In the genomic region with DNA sequence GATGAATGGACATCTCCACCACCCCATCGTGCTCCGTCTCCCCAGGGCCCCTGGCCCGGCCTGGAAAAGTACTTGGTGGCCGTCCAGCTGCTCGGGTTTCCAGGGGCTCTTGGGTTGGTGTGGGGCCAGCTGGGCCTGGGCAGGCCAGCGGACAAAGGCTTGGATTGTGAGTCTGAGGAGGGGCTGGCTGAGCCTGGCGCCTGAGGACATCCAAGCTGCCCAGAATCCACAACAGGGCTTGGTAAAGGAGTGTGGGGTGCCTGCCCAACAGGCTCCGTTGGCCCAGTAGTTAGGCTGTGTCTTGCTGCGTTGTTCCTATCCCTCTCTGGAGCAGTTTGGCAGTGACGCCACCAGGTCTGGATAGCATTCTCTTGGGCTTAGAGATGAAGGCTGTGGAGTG, we compare ENCODE assay signal across 8 mouse cellular contexts. TPM values are rescaled to one million over a fixed set of nuclear protein-coding genes. Genes with fewer than 3 reads are reported as not detected.
A peak's percentile ranks its signal among the peaks of the same experiment; 100 is the strongest.
DNase-seq lines count a peak whose midpoint lies in the region; ATAC-seq lines count a peak whose summit lies in the region.

No protein-coding gene starts in this region.

- no peak overlapping the region for H3K4me3 ChIP-seq in heart, embryonic 14.5 days (ENCODE audit: control insufficient read depth in 1 of 2, insufficient read depth in 1 of 2, low read depth in 1 of 2, low read length in 2 of 2)
- H3K4me3 ChIP-seq in forebrain, embryonic 10.5 days: peak overlapping the region; percentile 28
- no peak overlapping the region for H3K4me3 ChIP-seq in midbrain, embryonic 16.5 days (ENCODE audit: low read depth, low read length)

- H3K4me2 ChIP-seq in heart, embryonic 14.5 days (ENCODE audit: low read length): peak overlapping the region; percentile 37; the same call in 1 of the 2 replicates
- H3K4me2 ChIP-seq in midbrain, embryonic 16.5 days (ENCODE audit: low read length): peak overlapping the region; percentile 5; the same call in 1 of the 2 replicates

- DNase-seq in heart, adult 9 months (ENCODE audit: low spot score in 2 of 2): no peak
- peak; percentile 34 for DNase-seq in forebrain, embryonic 10.5 days (ENCODE audit: extremely low spot score, low spot score)
- peak; percentile 87 to 91 for DNase-seq in layer of hippocampus, adult 8-10 months (ENCODE audit: low spot score in 2 of 2)
- DNase-seq in thymus, postnatal 10 days (ENCODE audit: low spot score in 2 of 2): no peak
- no peak for DNase-seq in adrenal gland, postnatal 4 days (ENCODE audit: low spot score in 2 of 2)
- DNase-seq in gastrocnemius, postnatal 4 days (ENCODE audit: low spot score in 2 of 2): no peak

- no peaks in the 10 kb centered on the region for H3K9me3 ChIP-seq in heart, embryonic 14.5 days (ENCODE audit: control insufficient read depth, low read length)
- no peaks in the 10 kb centered on the region for H3K9me3 ChIP-seq in forebrain, embryonic 10.5 days
- H3K9me3 ChIP-seq in midbrain, embryonic 16.5 days (replicated peaks; ENCODE audit: control insufficient read depth, low read length, poor library complexity, severe bottlenecking): no peaks in the 10 kb centered on the region

- WGBS in heart, embryonic 14.5 days: 5% methylated on average over 10 of the region's 10 CpGs
- WGBS in forebrain, embryonic 10.5 days: 4% methylated on average over 10 of the region's 10 CpGs
- 6% methylated on average over 10 of the region's 10 CpGs for WGBS in midbrain, embryonic 16.5 days

- H3K9ac ChIP-seq in heart, embryonic 14.5 days (ENCODE audit: low read length): no peak overlapping the region
- peak overlapping the region; percentile 31; the same call in 1 of the 2 replicates for H3K9ac ChIP-seq in midbrain, embryonic 16.5 days (ENCODE audit: low read depth, low read length)

- H3K4me1 ChIP-seq in heart, embryonic 14.5 days (ENCODE audit: control insufficient read depth in 2 of 2, insufficient read depth in 2 of 2, low read length in 2 of 2): peaks cover 3 to 4% of the 10 kb centered on the region in 2 experiments; a peak in 1 of 4 replicates
- H3K4me1 ChIP-seq in forebrain, embryonic 10.5 days: peaks cover 54% of the 10 kb centered on the region
- H3K4me1 ChIP-seq in midbrain, embryonic 16.5 days (ENCODE audit: control insufficient read depth, insufficient read depth, low read length): peaks cover 17% of the 10 kb centered on the region

- no peak for ATAC-seq in heart, embryonic 14.5 days (ENCODE audit: insufficient number of reproducible peaks, insufficient read depth, low FRiP score, low read depth)
- ATAC-seq in midbrain, embryonic 16.5 days: peak; percentile 59

- H3K36me3 ChIP-seq in heart, embryonic 14.5 days (ENCODE audit: control insufficient read depth, insufficient read depth, low read length): no peaks in the 10 kb centered on the region
- no peaks in the 10 kb centered on the region for H3K36me3 ChIP-seq in forebrain, embryonic 10.5 days (replicated peaks)
- H3K36me3 ChIP-seq in midbrain, embryonic 16.5 days (ENCODE audit: control insufficient read depth, insufficient read depth, low read length): no peaks in the 10 kb centered on the region

- H3K27ac ChIP-seq in heart, embryonic 14.5 days (replicated peaks in 1 of 2; ENCODE audit: control insufficient read depth in 1 of 2, insufficient read depth in 1 of 2, low read depth in 2 of 2, low read length in 2 of 2): no peak overlapping the region
- 0 out of 2 replicates have a peak overlapping the region, but pooled peaks have one; percentile 25 for H3K27ac ChIP-seq in forebrain, embryonic 10.5 days
- peak overlapping the region; percentile 17 for H3K27ac ChIP-seq in midbrain, embryonic 16.5 days (ENCODE audit: low read length)

- peaks cover 80% of the 10 kb centered on the region for H3K27me3 ChIP-seq in heart, embryonic 14.5 days (ENCODE audit: control insufficient read depth, insufficient read depth, low read length)
- H3K27me3 ChIP-seq in forebrain, embryonic 10.5 days (ENCODE audit: poor library complexity, severe bottlenecking): peaks cover 98% of the 10 kb centered on the region
- peaks cover 45% of the 10 kb centered on the region for H3K27me3 ChIP-seq in midbrain, embryonic 16.5 days (ENCODE audit: control insufficient read depth, insufficient read depth, low read depth, low read length)

RNA-seq across cellular contexts. Expression of a gene that starts 6.0 kb away (rescaled TPM):
- polyA plus RNA-seq in heart, embryonic 14.5 days (2014; fragmentation: Nextera tagmentation; extraction: Ambion mirVana): 0.15 TPM in 1 of 2 replicates, not detected in the other
- 0.97 and 1.4 TPM in 2 replicates for polyA plus RNA-seq in forebrain, embryonic 10.5 days (2016; fragmentation: Nextera tagmentation; extraction: Ambion mirVana)
- 100 to 1,000 TPM; 112 to 133 (median 119) TPM for total RNA-seq in layer of hippocampus, adult 8-10 months (2022)
- 5.6 and 9.4 TPM in 2 replicates for polyA plus RNA-seq in midbrain, embryonic 16.5 days (2015; fragmentation: Nextera tagmentation; extraction: Ambion mirVana)
- total RNA-seq in adrenal gland, postnatal 4 days (2021): 1 to 10 TPM; 2.7 to 2.8 TPM
- total RNA-seq in gastrocnemius, postnatal 4 days (2021): not detected

RNA-seq across cellular contexts. Expression of a gene that starts 6.1 kb away (rescaled TPM):
- 28.3 and 31.2 TPM in 2 replicates for polyA plus RNA-seq in heart, embryonic 14.5 days (2014; fragmentation: Nextera tagmentation; extraction: Ambion mirVana)
- polyA plus RNA-seq in forebrain, embryonic 10.5 days (2016; fragmentation: Nextera tagmentation; extraction: Ambion mirVana): 33.4 and 34.4 TPM in 2 replicates
- 100 to 1,000 TPM; 136 to 157 (median 147) TPM for total RNA-seq in layer of hippocampus, adult 8-10 months (2022)
- polyA plus RNA-seq in midbrain, embryonic 16.5 days (2015; fragmentation: Nextera tagmentation; extraction: Ambion mirVana): 90.1 and 102 TPM in 2 replicates
- 10 to 100 TPM; 13.9 to 15.0 TPM for total RNA-seq in adrenal gland, postnatal 4 days (2021)
- 1 to 10 TPM in 1 of 2 experiments, under 1 TPM in 1; 0.91 to 1.3 TPM for total RNA-seq in gastrocnemius, postnatal 4 days (2021)

RNA-seq across cellular contexts. Expression of a gene that starts 14.5 kb away (rescaled TPM):
- 18.5 and 18.8 TPM in 2 replicates for polyA plus RNA-seq in heart, embryonic 14.5 days (2014; fragmentation: Nextera tagmentation; extraction: Ambion mirVana)
- 8.4 and 10.4 TPM in 2 replicates for polyA plus RNA-seq in forebrain, embryonic 10.5 days (2016; fragmentation: Nextera tagmentation; extraction: Ambion mirVana)
- total RNA-seq in layer of hippocampus, adult 8-10 months (2022): 10 to 100 TPM; 29.4 to 34.0 (median 31.1) TPM
- 18.5 and 23.8 TPM in 2 replicates for polyA plus RNA-seq in midbrain, embryonic 16.5 days (2015; fragmentation: Nextera tagmentation; extraction: Ambion mirVana)
- total RNA-seq in adrenal gland, postnatal 4 days (2021): 10 to 100 TPM; 28.2 to 32.8 TPM
- 10 to 100 TPM; 19.2 to 21.4 TPM for total RNA-seq in gastrocnemius, postnatal 4 days (2021)

RNA-seq across cellular contexts. Expression of a gene that starts 35.9 kb away (rescaled TPM):
- polyA plus RNA-seq in heart, embryonic 14.5 days (2014; fragmentation: Nextera tagmentation; extraction: Ambion mirVana): not detected in 2 replicates
- 1.6 and 2.2 TPM in 2 replicates for polyA plus RNA-seq in forebrain, embryonic 10.5 days (2016; fragmentation: Nextera tagmentation; extraction: Ambion mirVana)
- total RNA-seq in layer of hippocampus, adult 8-10 months (2022): under 1 TPM; 0.23 to 0.37 (median 0.26) TPM
- polyA plus RNA-seq in midbrain, embryonic 16.5 days (2015; fragmentation: Nextera tagmentation; extraction: Ambion mirVana): 11.8 and 11.9 TPM in 2 replicates
- total RNA-seq in adrenal gland, postnatal 4 days (2021): 1 to 10 TPM in 1 of 2 experiments, under 1 TPM in 1; 0.42 to 1.0 TPM
- total RNA-seq in gastrocnemius, postnatal 4 days (2021): under 1 TPM; 0.39 to 0.44 TPM

RNA-seq across cellular contexts. Expression of a gene that starts 36.2 kb away (rescaled TPM):
- 40.9 and 42.1 TPM in 2 replicates for polyA plus RNA-seq in heart, embryonic 14.5 days (2014; fragmentation: Nextera tagmentation; extraction: Ambion mirVana)
- polyA plus RNA-seq in forebrain, embryonic 10.5 days (2016; fragmentation: Nextera tagmentation; extraction: Ambion mirVana): 61.8 and 64.5 TPM in 2 replicates
- total RNA-seq in layer of hippocampus, adult 8-10 months (2022): 10 to 100 TPM; 12.5 to 17.7 (median 15.6) TPM
- polyA plus RNA-seq in midbrain, embryonic 16.5 days (2015; fragmentation: Nextera tagmentation; extraction: Ambion mirVana): 98.2 and 100 TPM in 2 replicates
- 10 to 100 TPM; 24.0 to 24.6 TPM for total RNA-seq in adrenal gland, postnatal 4 days (2021)
- total RNA-seq in gastrocnemius, postnatal 4 days (2021): 10 to 100 TPM; 19.0 to 20.4 TPM

Comparison
In these comparisons a context has a peak if more than half of its experiments do, and no peak if none do; other contexts are left out.
1. H3K27ac ChIP-seq: peak in forebrain, embryonic 10.5 days (single experiment) and midbrain, embryonic 16.5 days (single experiment); none in heart, embryonic 14.5 days (0 of 2).
2. DNase-seq: peak in forebrain, embryonic 10.5 days (single experiment) and layer of hippocampus, adult 8-10 months (2 of 2); none in heart, adult 9 months (0 of 2), thymus, postnatal 10 days (0 of 2), adrenal gland, postnatal 4 days (0 of 2) and gastrocnemius, postnatal 4 days (0 of 2).
3. RNA of a gene that starts 6.0 kb away (total RNA-seq): 112 to 133 TPM in layer of hippocampus, adult 8-10 months; 2.7 to 2.8 TPM in adrenal gland, postnatal 4 days and not detected in gastrocnemius, postnatal 4 days; every median in the first group is over 10 times any median in the second.
4. RNA of a gene that starts 6.1 kb away (total RNA-seq): 136 to 157 TPM in layer of hippocampus, adult 8-10 months; 13.9 to 15.0 TPM in adrenal gland, postnatal 4 days and 0.91 to 1.3 TPM in gastrocnemius, postnatal 4 days; every median in the first group is over 4 times any median in the second.